Mouse (Mus musculus) left cerebral cortex, postnatal 14 days (tissue): ENCODE results near the gene Utp4. TPM values are rescaled to one million over a fixed set of nuclear protein-coding genes. Genes with fewer than 3 reads are reported as not detected.
"Not testable (repeated sequence)": the region's sequence is repeated elsewhere in the genome, so short reads cannot be mapped to it uniquely, and the experiment has no call there.

Experiments used
- DNase-seq, 2 experiments: peaks; one replicate each; pipeline ENCODE4 v3.0.0; 2021 to 2022; ENCODE audit warnings: low spot score in 2 of 2, mixed read lengths in 1 of 2
- intact Hi-C: fragments of 180-260 bp; cut with DNase I; formaldehyde crosslinking; loops from one replicate; pipeline ENCODE4 v1.15.1; 2025
- long read RNA-seq, 2 experiments: library from polyadenylated mRNA; stranded (forward); transcript quantifications; one replicate each; pipeline ENCODE4 v2.0.0; 2021
- total RNA-seq, 2 experiments: library from RNA; stranded (reverse); gene quantifications; 2 replicates each; pipeline ENCODE4 v1.2.3; 2021

The Utp4 gene
- total RNA-seq: 10 to 100 TPM; 29.5 to 31.4 TPM
- long read RNA-seq, experiment 1, transcript Utp4-201 (17 exons, 2,232 nt): major isoform, 26 of 40 reads
- long read RNA-seq, experiment 1, partial matches to known transcripts: 6 of 40 reads
- long read RNA-seq, experiment 1, other reads (novel, unspliced or antisense): 8 of 40 reads
- long read RNA-seq, experiment 2, transcript Utp4-201 (17 exons, 2,232 nt): major isoform, 21 of 32 reads
- long read RNA-seq, experiment 2, partial matches to known transcripts: 3 of 32 reads
- long read RNA-seq, experiment 2, other reads (novel, unspliced or antisense): 8 of 32 reads

DNA sequence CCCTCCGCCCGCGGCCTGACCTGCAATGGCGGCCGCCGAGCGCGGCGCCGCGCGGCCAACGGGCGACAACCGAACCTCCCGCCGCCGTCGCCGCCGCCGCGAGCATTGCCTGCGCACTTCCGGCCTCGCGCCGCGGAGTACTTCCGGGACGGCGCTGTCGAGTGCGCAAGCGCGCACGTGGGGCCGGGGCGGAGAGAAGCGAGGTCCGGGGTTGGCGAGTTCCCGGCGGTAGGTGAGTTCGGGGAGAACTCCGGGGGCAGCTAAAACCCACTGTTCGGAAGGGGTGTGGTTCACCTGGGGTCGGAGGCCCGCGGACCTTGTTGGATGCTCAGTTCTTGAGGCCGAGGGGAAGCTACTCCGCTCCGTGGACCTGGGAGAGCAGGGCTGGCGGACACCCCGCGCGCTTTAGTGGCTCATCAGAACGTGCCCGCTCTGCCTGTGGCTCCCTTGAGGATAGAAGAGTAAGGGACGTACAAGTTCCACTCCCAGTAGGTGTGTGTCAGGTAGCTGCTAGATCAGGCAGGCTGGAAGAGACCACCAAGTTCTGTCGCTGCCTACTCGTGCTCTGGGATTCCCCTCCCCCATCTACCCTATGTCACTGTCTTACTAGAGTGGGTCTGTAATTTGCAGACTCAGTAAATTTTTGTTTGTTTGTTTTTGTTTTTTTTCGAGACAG lies at the start of gene Utp4:
Utp4 (plus strand) TSS at position 156 of the 676 bp plus-strand sequence.
- DNase-seq: peak; percentile 67 to 86
- intact Hi-C loops: loop anchor here (2.0 kb wide), 1 partner anchor 175 kb away; no protein-coding TSS in a partner anchor

- intact Hi-C loops: no loop called here
- DNase-seq: no peak
Measured at GRCm38 (mm10) chr8:106850034-106850433, 43.4 kb upstream of the Utp4 start.

DNA sequence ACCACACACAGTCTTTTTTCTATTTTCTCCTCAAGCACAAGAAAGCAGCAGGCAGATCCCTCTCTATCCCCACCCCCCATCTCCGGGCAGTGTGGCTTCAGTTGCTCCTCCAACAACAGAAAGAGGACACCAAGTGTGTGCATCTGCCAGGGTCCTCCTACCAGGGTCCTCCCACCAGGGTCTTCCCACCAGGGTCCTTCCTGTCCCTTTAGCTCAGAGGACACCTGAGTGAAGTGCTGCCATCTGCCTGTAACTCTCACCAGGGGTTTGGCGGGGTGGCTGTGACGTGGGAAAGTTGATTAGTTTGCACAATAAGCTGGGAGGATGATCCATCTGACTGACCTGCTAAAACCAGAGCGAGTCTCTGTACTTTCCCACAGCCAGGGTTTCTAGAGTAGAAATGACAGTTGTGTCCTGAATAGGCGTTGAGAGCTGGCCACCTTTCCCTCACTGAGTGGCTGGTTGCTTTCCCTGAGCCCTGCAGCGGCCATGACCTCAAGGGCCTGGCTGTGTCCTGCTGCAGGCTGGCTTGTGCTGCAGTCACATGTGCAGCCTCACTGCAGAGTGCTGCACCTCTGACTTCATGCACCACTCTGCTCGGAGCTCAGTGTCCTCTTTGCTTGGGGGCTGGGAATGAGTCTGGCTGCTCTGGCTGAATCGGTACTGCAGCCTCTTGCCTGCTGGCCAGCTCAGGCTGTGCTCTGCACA lies 38.7 kb upstream of the Utp4 start:
- intact Hi-C loops: no loop called here
- no peak for DNase-seq

GRCm38 (mm10) chr8:106855242-106855562 lies 38.2 kb upstream of the Utp4 start:
- DNase-seq: no peak
- intact Hi-C loops: no loop called here

GRCm38 (mm10) chr8:106862845-106863244 lies 30.6 kb upstream of the Utp4 start:
- DNase-seq: no peak
- intact Hi-C loops: no loop called here

- DNase-seq: no peak
- intact Hi-C loops: no loop called here
Measured at GRCm38 (mm10) chr8:106865354-106865753, 28.1 kb upstream of the Utp4 start.

DNA sequence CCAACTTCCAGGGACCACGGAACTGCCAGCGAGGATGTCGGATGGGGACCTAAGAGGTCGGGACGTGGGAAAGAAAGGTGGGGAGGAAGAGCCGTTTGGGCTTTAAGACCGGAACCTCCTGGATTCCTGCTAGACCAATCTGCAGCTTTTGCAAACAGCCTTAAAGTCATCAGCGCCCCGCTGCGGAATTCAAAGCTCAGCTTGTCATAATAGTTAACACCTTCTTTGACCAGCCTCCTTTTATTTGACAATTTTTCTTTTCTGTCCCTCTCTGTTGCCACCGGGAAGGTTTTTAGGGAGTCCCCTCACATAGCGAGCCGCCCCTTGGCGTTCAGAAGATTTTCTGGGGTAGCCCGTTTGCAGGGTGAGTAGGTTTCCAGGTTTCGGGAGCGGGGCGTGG lies 23.4 kb upstream of the Utp4 start, which contains the start of gene Has3:
Has3 (plus strand) TSS at position 192 of the 400 bp plus-strand sequence.
- intact Hi-C loops: loop anchor here (5.0 kb wide), 1 partner anchor 153 kb away; no protein-coding TSS in a partner anchor
- DNase-seq: peak in 1 of 2 experiments; percentile 58

- DNase-seq: peak in 1 of 2 experiments; percentile 73
- intact Hi-C loops: loop anchor here (5.0 kb wide), 1 partner anchor 153 kb away; no protein-coding TSS in a partner anchor
Measured at GRCm38 (mm10) chr8:106870537-106871327, 22.7 kb upstream of the Utp4 start.

- DNase-seq: no peak
- intact Hi-C loops: loop anchor here (5.0 kb wide), 1 partner anchor 154 kb away; no protein-coding TSS in a partner anchor
Measured at GRCm38 (mm10) chr8:106871328-106871926, 22.0 kb upstream of the Utp4 start.

GRCm38 (mm10) chr8:106871931-106872371 lies 21.5 kb upstream of the Utp4 start:
- peak in 1 of 2 experiments; percentile 41 for DNase-seq
- intact Hi-C loops: loop anchor here (5.0 kb wide), 1 partner anchor 155 kb away; no protein-coding TSS in a partner anchor

GRCm38 (mm10) chr8:106872454-106873034 lies 20.9 kb upstream of the Utp4 start:
- no peak for DNase-seq
- intact Hi-C loops: loop anchor here (5.0 kb wide), 1 partner anchor 155 kb away; no protein-coding TSS in a partner anchor

DNA sequence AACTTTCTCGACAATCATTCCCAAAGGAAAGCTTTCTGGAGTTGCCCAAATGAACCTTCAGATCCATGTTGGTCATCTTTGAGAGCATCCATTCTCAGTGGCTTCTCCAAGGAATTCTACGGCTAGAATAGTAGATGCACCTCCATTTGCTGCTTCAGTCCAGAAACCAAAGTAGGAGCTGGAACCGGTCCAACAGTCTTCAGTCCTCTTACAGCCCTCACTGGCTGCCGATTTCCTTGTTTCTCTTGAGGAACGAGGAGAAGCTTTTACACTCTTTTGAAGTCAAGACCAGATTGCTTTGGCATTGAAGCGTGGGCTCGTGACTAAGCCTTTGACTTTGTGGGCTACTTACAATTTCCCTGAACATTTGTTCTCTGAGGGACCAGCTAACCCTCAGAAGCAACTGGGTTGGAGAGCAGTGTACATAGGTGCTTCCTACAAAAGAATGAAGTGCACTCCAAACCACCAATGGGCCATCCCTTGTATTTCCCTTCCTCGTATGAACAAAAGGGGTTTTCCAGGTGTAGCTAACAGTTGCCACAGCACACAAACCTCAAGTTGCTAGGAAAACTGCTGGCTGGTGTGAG lies 13.2 kb upstream of the Utp4 start:
- no peak for DNase-seq
- intact Hi-C loops: no loop called here

DNA sequence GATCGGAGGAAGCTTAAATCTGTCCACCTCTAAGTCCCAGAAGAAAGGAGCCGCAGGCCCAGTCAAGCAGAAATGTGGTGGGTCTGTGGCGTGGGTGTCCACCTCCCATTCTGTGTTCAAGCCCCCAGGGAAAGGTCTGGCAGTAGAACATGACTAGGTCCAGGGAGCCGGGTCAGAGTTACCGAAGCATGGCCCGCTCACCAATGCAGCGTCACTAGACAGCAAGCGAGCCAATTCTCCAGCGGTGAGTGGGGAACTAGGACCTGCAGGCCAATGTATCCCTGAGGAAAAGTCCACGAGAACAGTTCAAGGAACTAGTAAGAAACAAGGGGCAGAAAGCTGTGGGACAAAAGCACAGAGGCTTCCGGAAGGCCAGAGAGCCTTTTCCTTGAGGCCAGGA lies 9.3 kb upstream of the Utp4 start:
- intact Hi-C loops, DNase-seq: not testable (repeated sequence)

- intact Hi-C loops: loop anchor here (5.0 kb wide), 1 partner anchor 188 kb away; no protein-coding TSS in a partner anchor
- DNase-seq: not testable (repeated sequence)
Measured at GRCm38 (mm10) chr8:106884826-106885400, 8.5 kb upstream of the Utp4 start.

- DNase-seq: peak; percentile 72 to 88
- intact Hi-C loops: loop anchor here (5.0 kb wide), 1 partner anchor 190 kb away; no protein-coding TSS in a partner anchor
Measured at GRCm38 (mm10) chr8:106887336-106888189, 5.9 kb upstream of the Utp4 start.

- intact Hi-C loops: loop anchor here (5.0 kb wide), 1 partner anchor 192 kb away; no protein-coding TSS in a partner anchor
Measured at GRCm38 (mm10) chr8:106888803-106889202, 4.6 kb upstream of the Utp4 start.

More at GRCm38 (mm10) chr8:106888803-106889202, 4.6 kb upstream of the Utp4 start:
- no peak for DNase-seq
